Mouse (Mus musculus): ENCODE measurements around the gene Vamp3.

GRCm38 (mm10) chr4:151037800-151038199 lies 20.0 kb downstream of the Vamp3 start:
- TF ChIP-seq ELF1 (IDR thresholded peaks at IDR 0.05; ENCODE audit: low read depth, low read length): no peak
- no peak for TF ChIP-seq EP300 (IDR thresholded peaks at IDR 0.05; ENCODE audit: low read depth in 1 of 2, low read length in 2 of 2)
- no peak for TF ChIP-seq POLR2A (IDR thresholded peaks at IDR 0.05; ENCODE audit: control insufficient read depth in 1 of 2, insufficient read depth in 1 of 2, low read depth in 1 of 2, low read length in 2 of 2, poor library complexity in 1 of 2)
- TF ChIP-seq HCFC1 (IDR thresholded peaks at IDR 0.05; ENCODE audit: low read depth, low read length): no peak

Measured in MEL (cell line).